Mouse (Mus musculus): Measurements from ENCODE around the gene S100a14.

DNA sequence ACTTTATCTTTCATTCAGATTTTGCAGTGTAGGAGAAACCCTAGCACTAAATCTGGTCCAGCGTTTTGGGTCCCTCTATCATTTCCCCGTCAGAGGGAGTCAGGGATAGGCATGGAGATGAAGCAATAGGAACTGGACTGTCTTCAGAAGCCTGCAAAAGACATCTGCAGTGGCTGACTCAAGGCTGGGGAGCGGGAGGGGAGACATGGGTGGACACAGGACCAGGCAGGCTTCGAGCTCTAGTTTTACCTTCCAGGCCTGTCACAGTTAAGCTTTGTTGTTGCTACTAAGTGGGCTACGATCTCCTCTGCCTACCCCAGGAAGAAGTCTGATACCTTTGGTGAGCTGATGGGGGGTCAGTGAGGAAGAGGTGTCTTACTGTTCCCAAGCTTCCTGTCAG lies 14.4 kb upstream of the S100a14 start:
- no peak for TF ChIP-seq CTCF (IDR thresholded peaks at IDR 0.05; ENCODE audit: insufficient read depth, low read length)
- TF ChIP-seq POLR2A (IDR thresholded peaks at IDR 0.05; ENCODE audit: borderline replicate concordance, extremely low read depth, low read depth, low read length): no peak
